In the genomic region with DNA sequence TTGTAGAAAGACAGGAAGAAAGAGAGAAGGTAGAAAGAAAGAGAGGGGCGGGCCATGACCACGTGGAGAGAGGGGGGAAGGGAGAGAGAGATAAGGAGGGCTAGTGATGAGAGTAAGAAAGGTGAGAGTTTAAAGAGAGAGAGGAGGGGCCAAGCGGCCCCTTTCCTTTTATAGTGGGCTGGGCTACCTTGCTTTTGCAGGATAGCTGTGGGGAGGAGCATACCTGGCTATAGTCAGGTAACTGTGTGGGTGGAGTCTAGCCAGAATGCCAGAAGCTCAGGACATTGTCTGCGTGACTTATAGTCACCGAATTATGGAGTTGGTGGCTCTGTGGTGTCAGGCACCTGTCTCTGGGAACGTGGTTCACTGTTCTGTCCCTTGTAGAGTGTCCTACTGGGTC, we compare ENCODE assay signal across 7 mouse cellular contexts. TPM values are rescaled to one million over a fixed set of nuclear protein-coding genes. Genes with fewer than 3 reads are reported as not detected.
DNase-seq lines count a peak whose midpoint lies in the region; ATAC-seq and TF ChIP-seq lines count a peak whose summit lies in the region.
"Not testable (repeated sequence)": the region's sequence is repeated elsewhere in the genome, so short reads cannot be mapped to it uniquely, and the experiment has no call there.
"Had no signal": no experiment of that assay in that cellular context is flagged by ENCODE, and none has a peak within 500 bp of the region (broad histone marks: within the 10 kb centered on the region; RNA-seq: fewer than 3 reads in every experiment).

No protein-coding gene starts in this region.

- H3K9me3 ChIP-seq in intestine, embryonic 15.5 days; intestine, postnatal 0 days (ENCODE audit: control insufficient read depth); liver, embryonic 13.5 days (replicated peaks); stomach, embryonic 15.5 days: not testable (repeated sequence)

- not testable (repeated sequence) for H3K36me3 ChIP-seq in intestine, embryonic 15.5 days; intestine, postnatal 0 days (ENCODE audit: control insufficient read depth, insufficient read depth); liver, embryonic 13.5 days; small intestine, adult 2 months (ENCODE audit: control insufficient read depth, insufficient read depth, low read length); stomach, embryonic 15.5 days

- H3K27ac ChIP-seq in intestine, embryonic 15.5 days, result peak overlapping the region; percentile 84
- H3K27ac ChIP-seq in intestine, postnatal 0 days (ENCODE audit: low read depth, low read length), result peak overlapping the region; percentile 85
- 0 out of 2 replicates have a peak overlapping the region, but pooled peaks have one; percentile 19 for H3K27ac ChIP-seq in liver, embryonic 13.5 days
- H3K27ac ChIP-seq in small intestine, adult 2 months (ENCODE audit: insufficient read depth, low read depth, low read length), result peak overlapping the region; percentile 98
- peak overlapping the region; percentile 23; the same call in 1 of the 2 replicates for H3K27ac ChIP-seq in stomach, embryonic 15.5 days

- ATAC-seq in intestine, embryonic 15.5 days, result peak; percentile 74
- ATAC-seq in intestine, postnatal 0 days, result peak; percentile 66
- not testable (repeated sequence) for ATAC-seq in liver, embryonic 13.5 days (ENCODE audit: low read depth)
- 0 out of 2 replicates have a peak, but pooled peaks have one; percentile 12 for ATAC-seq in stomach, embryonic 15.5 days (ENCODE audit: insufficient read depth, low FRiP score, low read depth)

- H3K4me3 ChIP-seq in intestine, embryonic 15.5 days (replicated peaks), result peak overlapping the region; percentile 29
- H3K4me3 ChIP-seq in intestine, postnatal 0 days (ENCODE audit: low read depth, low read length), result peak overlapping the region; percentile 32
- not testable (repeated sequence) for H3K4me3 ChIP-seq in liver, embryonic 13.5 days (replicated peaks); stomach, embryonic 15.5 days (replicated peaks)
- H3K4me3 ChIP-seq in small intestine, adult 2 months (ENCODE audit: low read depth, low read length), result peak overlapping the region; percentile 22; the same call in 1 of the 2 replicates

- 47% methylated on average over 6 of the region's 6 CpGs for WGBS in intestine, embryonic 15.5 days
- 37% methylated on average over 6 of the region's 6 CpGs for WGBS in intestine, postnatal 0 days
- 55% methylated on average over 6 of the region's 6 CpGs for WGBS in liver, embryonic 13.5 days (ENCODE audit: insufficient replicate concordance)
- WGBS in small intestine, adult 2 months, result 20% methylated on average over 6 of the region's 6 CpGs
- WGBS in stomach, embryonic 15.5 days, result 55% methylated on average over 6 of the region's 6 CpGs

- TF ChIP-seq CTCF in intestine, postnatal 0 days (IDR thresholded peaks at IDR 0.05; ENCODE audit: low read depth); small intestine, adult 2 months (IDR thresholded peaks at IDR 0.05; ENCODE audit: extremely low read depth, insufficient read length, insufficient replicate concordance, low read depth, low read length): not testable (repeated sequence)

- H3K4me1 ChIP-seq in intestine, embryonic 15.5 days (replicated peaks); intestine, postnatal 0 days (replicated peaks; ENCODE audit: control insufficient read depth, insufficient read depth, low read length); liver, embryonic 13.5 days (replicated peaks); stomach, embryonic 15.5 days: not testable (repeated sequence)
- peaks cover 24% of the 10 kb centered on the region for H3K4me1 ChIP-seq in small intestine, adult 2 months (ENCODE audit: control insufficient read depth, insufficient read depth, insufficient read length, low read length)

- not testable (repeated sequence) for TF ChIP-seq POLR2A in small intestine, adult 2 months (IDR thresholded peaks at IDR 0.05; ENCODE audit: low read depth, low read length)

- H3K27me3 ChIP-seq in intestine, embryonic 15.5 days (replicated peaks); intestine, postnatal 0 days (replicated peaks; ENCODE audit: control insufficient read depth, insufficient read depth, low read length); liver, embryonic 13.5 days; small intestine, adult 2 months (ENCODE audit: control insufficient read depth, insufficient read depth, low read length); stomach, embryonic 15.5 days (replicated peaks): not testable (repeated sequence)

- peak overlapping the region; percentile 45 for H3K4me2 ChIP-seq in intestine, embryonic 15.5 days (replicated peaks)
- H3K4me2 ChIP-seq in intestine, postnatal 0 days (replicated peaks; ENCODE audit: low read depth), result peak overlapping the region; percentile 60
- H3K4me2 ChIP-seq in liver, embryonic 13.5 days; stomach, embryonic 15.5 days: not testable (repeated sequence)

- DNase-seq in liver, embryonic 13.5 days, result not testable (repeated sequence)
- DNase-seq in yolk sac, embryonic 10.5 days (ENCODE audit: low spot score), result peak; percentile 47

- H3K9ac ChIP-seq in intestine, embryonic 15.5 days; liver, embryonic 13.5 days; stomach, embryonic 15.5 days: not testable (repeated sequence)
- 0 out of 2 replicates have a peak overlapping the region, but pooled peaks have one; percentile 11 for H3K9ac ChIP-seq in intestine, postnatal 0 days (ENCODE audit: low read depth, low read length)

RNA-seq across cellular contexts. Expression of a gene that starts 20.3 kb away (rescaled TPM):
- 22.9 and 24.5 TPM in 2 replicates for polyA plus RNA-seq in intestine, embryonic 15.5 days (2015; fragmentation: Nextera tagmentation; extraction: Ambion mirVana)
- polyA plus RNA-seq in intestine, postnatal 0 days (2015; fragmentation: Nextera tagmentation; extraction: Ambion mirVana), result 49.9 and 57.7 TPM in 2 replicates
- polyA plus RNA-seq in liver, embryonic 13.5 days (2015; fragmentation: Nextera tagmentation; extraction: Ambion mirVana), result 13.8 and 15.9 TPM in 2 replicates
- 5.9 and 10.9 TPM in 2 replicates for polyA plus RNA-seq in small intestine, adult 2 months (2012; rRNA removed)
- polyA plus RNA-seq in stomach, embryonic 15.5 days (2015; fragmentation: Nextera tagmentation; extraction: Ambion mirVana), result 13.8 and 15.5 TPM in 2 replicates

RNA-seq across cellular contexts. Expression of a gene that starts 29.4 kb away (rescaled TPM):
- 4.8 and 5.1 TPM in 2 replicates for polyA plus RNA-seq in intestine, embryonic 15.5 days (2015; fragmentation: Nextera tagmentation; extraction: Ambion mirVana)
- 2.1 and 2.4 TPM in 2 replicates for polyA plus RNA-seq in intestine, postnatal 0 days (2015; fragmentation: Nextera tagmentation; extraction: Ambion mirVana)
- 0.39 and 0.56 TPM in 2 replicates for polyA plus RNA-seq in liver, embryonic 13.5 days (2015; fragmentation: Nextera tagmentation; extraction: Ambion mirVana)
- polyA plus RNA-seq in small intestine, adult 2 months (2012; rRNA removed), result 0.18 and 0.34 TPM in 2 replicates
- 4.5 and 5.1 TPM in 2 replicates for polyA plus RNA-seq in stomach, embryonic 15.5 days (2015; fragmentation: Nextera tagmentation; extraction: Ambion mirVana)
- polyA plus RNA-seq: erythroblast, embryonic 14.5 days had no signal

Comparison
In these comparisons a context has a peak if more than half of its experiments do, and no peak if none do; other contexts are left out.
1. H3K27ac ChIP-seq: peak in every context shown above with its lines; median percentile 98 in small intestine, adult 2 months; 85 in intestine, postnatal 0 days; 84 in intestine, embryonic 15.5 days; 23 in stomach, embryonic 15.5 days; 19 in liver, embryonic 13.5 days.